Mouse (Mus musculus) mesoderm, embryonic 11.5 days (tissue): ENCODE measurements around the gene Zyg11b.

Source experiments
- DNase-seq: peaks from one replicate; pipeline ENCODE4 v3.0.0-alpha.2; 2012; ENCODE audit warnings: low read depth, low spot score

Zyg11b gene

DNA sequence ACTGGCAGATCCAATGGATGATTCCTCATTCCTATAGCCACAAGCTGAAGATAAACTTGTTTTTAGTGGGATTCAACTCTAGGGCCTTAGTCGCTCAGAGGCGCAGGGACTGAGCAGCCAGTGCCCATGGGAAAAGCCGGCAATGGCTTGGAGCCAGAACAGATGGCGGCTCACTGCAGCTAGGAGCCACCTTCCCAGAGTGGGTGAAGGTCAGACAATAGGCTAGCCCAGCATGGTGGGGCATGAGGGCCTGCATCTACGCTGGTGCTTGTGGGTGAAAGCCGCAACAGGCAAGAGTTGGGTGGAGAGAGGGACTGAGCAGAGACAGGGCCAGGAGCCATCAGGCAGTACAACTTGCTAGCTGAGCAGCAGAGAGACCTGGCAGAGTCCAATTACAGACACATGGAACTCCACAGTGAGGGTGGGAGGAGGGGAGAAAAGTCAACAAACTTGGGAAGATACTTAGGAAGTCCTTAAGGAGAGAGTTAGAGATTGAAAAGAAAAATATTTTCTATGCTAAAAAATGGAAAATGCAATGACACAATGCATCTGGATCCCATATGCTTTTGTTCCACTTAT, 104.5 kb downstream of the Zyg11b start:
- DNase-seq = no peak

GRCm38 (mm10) chr4:108192821-108193323, 108.0 kb downstream of the Zyg11b start:
- no peak for DNase-seq

DNA sequence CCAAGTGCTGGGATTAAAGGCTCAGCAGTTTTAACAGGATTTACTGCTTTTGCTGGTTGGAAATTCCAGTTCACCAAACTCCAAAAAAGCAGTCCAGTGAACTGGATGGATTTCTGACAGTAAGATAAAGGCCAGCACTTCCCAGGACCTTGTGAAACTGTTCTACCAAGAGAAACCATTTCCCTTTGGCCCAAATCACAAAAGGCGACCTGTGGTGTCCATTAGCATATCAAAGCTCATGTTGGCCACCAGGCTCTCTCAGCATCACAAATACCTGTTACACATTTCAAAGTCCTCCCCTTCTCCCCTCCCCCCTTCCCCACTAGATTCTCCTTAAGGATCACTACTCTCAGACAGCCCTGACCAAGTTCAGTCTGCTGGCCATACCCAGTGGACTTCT, 118.6 kb downstream of the Zyg11b start:
- DNase-seq = no peak
